Mouse (Mus musculus): ENCODE results near the gene Pacs2.
A peak's percentile ranks its signal among the peaks of the same experiment; 100 is the strongest.

Gene Pacs2

GRCm38 (mm10) chr12:113013021-113013491 lies 1.3 kb upstream of the Pacs2 start:
- DNase-seq = no peak

GRCm38 (mm10) chr12:113014561-113015556 lies 551 bp downstream of the Pacs2 start:
- DNase-seq = peak; percentile 46

GRCm38 (mm10) chr12:113015956-113016355 lies 1.6 kb downstream of the Pacs2 start:
- no peak for DNase-seq

GRCm38 (mm10) chr12:113016976-113017375 lies 2.7 kb downstream of the Pacs2 start:
- DNase-seq = no peak

GRCm38 (mm10) chr12:113017429-113017984 lies 3.2 kb downstream of the Pacs2 start:
- DNase-seq = no peak

- no peak for DNase-seq
Observed at GRCm38 (mm10) chr12:113018763-113019162, 4.5 kb downstream of the Pacs2 start.

GRCm38 (mm10) chr12:113021488-113021887 lies 7.2 kb downstream of the Pacs2 start:
- DNase-seq = no peak

- no peak for DNase-seq
Observed at GRCm38 (mm10) chr12:113023082-113023481, 8.8 kb downstream of the Pacs2 start.

- no peak for DNase-seq
Observed at GRCm38 (mm10) chr12:113026557-113026956, 12.2 kb downstream of the Pacs2 start.

GRCm38 (mm10) chr12:113027495-113027894 lies 13.2 kb downstream of the Pacs2 start:
- no peak for DNase-seq

GRCm38 (mm10) chr12:113028067-113028466 lies 13.8 kb downstream of the Pacs2 start:
- DNase-seq = no peak

- DNase-seq = no peak
Observed at GRCm38 (mm10) chr12:113028898-113029297, 14.6 kb downstream of the Pacs2 start.

GRCm38 (mm10) chr12:113030046-113030445 lies 15.7 kb downstream of the Pacs2 start:
- no peak for DNase-seq

- DNase-seq = no peak
Observed at GRCm38 (mm10) chr12:113030993-113031392, 16.7 kb downstream of the Pacs2 start.

- no peak for DNase-seq
Observed at GRCm38 (mm10) chr12:113031441-113031840, 17.1 kb downstream of the Pacs2 start.

- no peak for DNase-seq
Observed at GRCm38 (mm10) chr12:113032296-113033250, 18.3 kb downstream of the Pacs2 start.

- no peak for DNase-seq
Observed at GRCm38 (mm10) chr12:113035093-113035492, 20.8 kb downstream of the Pacs2 start.

- DNase-seq = no peak
Observed at GRCm38 (mm10) chr12:113036996-113037395, 22.7 kb downstream of the Pacs2 start.

GRCm38 (mm10) chr12:113038414-113038813 lies 24.1 kb downstream of the Pacs2 start:
- no peak for DNase-seq

- DNase-seq = peak; percentile 33
Observed at GRCm38 (mm10) chr12:113041481-113042439, 27.5 kb downstream of the Pacs2 start.

GRCm38 (mm10) chr12:113042543-113042942 lies 28.2 kb downstream of the Pacs2 start:
- no peak for DNase-seq

All from thymus, postnatal 14 days (tissue).